Mouse (Mus musculus) monocyte, adult 5-6 weeks (primary cell): ENCODE results near the gene Pnldc1. TPM values are rescaled to one million over a fixed set of nuclear protein-coding genes. Genes with fewer than 3 reads are reported as not detected.
A peak's percentile ranks its signal among the peaks of the same experiment; 100 is the strongest.
"Not testable (repeated sequence)": the region's sequence is repeated elsewhere in the genome, so short reads cannot be mapped to it uniquely, and the experiment has no call there.

Experiments used
- ATAC-seq: fragments of 153-309, 156-312 bp; replicated peaks from 2 replicates; pipeline ENCODE4 v1.8.0; 2017; ENCODE audit warnings: mild to moderate bottlenecking; ENCODE audit not compliant: low TSS enrichment, insufficient number of reproducible peaks, severe bottlenecking, poor library complexity, low FRiP score
- total RNA-seq: library from RNA; stranded (forward); fragments of 200-1000, 200-491, 200-594 nt; gene quantifications from 3 replicates; pipeline ENCODE4 v1.2.3, GENCODE M21; 2017

Pnldc1 gene
- total RNA-seq, result 1.1 TPM in 1 of 3 replicates, not detected in the others

- ATAC-seq, result no peak
These were observed at the start of gene Pnldc1 for GRCm38 (mm10) chr17:12909361-12910280. Gene Pnldc1, minus strand, starts transcription at chr17:12910230.

- not testable (repeated sequence) for ATAC-seq
These were observed 49.3 kb upstream of the Pnldc1 start for GRCm38 (mm10) chr17:12959377-12959776.

- no peak for ATAC-seq
These were observed 46.6 kb upstream of the Pnldc1 start for GRCm38 (mm10) chr17:12956664-12957063.

- no peak for ATAC-seq
These were observed 39.6 kb upstream of the Pnldc1 start for GRCm38 (mm10) chr17:12949669-12950068.

GRCm38 (mm10) chr17:12942459-12943162 is 32.6 kb upstream of the Pnldc1 start:
- ATAC-seq, result no peak

GRCm38 (mm10) chr17:12941543-12942260 is 31.7 kb upstream of the Pnldc1 start:
- no peak for ATAC-seq

- ATAC-seq, result 0 out of 2 replicates have a peak, but pooled peaks have one; percentile 16
These were observed 30.2 kb upstream of the Pnldc1 start, which contains the start of gene Acat3 for GRCm38 (mm10) chr17:12940151-12940805. Gene Acat3, minus strand, starts transcription at chr17:12940600.

- peak; percentile 40; the same call in 1 of the 2 replicates for ATAC-seq
These were observed 29.5 kb upstream of the Pnldc1 start for GRCm38 (mm10) chr17:12939377-12940148.

- ATAC-seq, result no peak
These were observed 28.0 kb upstream of the Pnldc1 start for GRCm38 (mm10) chr17:12938077-12938476.

- ATAC-seq, result no peak
These were observed 27.5 kb upstream of the Pnldc1 start for GRCm38 (mm10) chr17:12937412-12937970.

- no peak for ATAC-seq
These were observed 25.7 kb upstream of the Pnldc1 start for GRCm38 (mm10) chr17:12935719-12936118.

GRCm38 (mm10) chr17:12931576-12931975 is 21.5 kb upstream of the Pnldc1 start:
- ATAC-seq, result not testable (repeated sequence)

GRCm38 (mm10) chr17:12925703-12926180 is 15.7 kb upstream of the Pnldc1 start:
- no peak for ATAC-seq

- ATAC-seq, result no peak
These were observed 15.0 kb upstream of the Pnldc1 start for GRCm38 (mm10) chr17:12925001-12925400.

GRCm38 (mm10) chr17:12921073-12921472 is 11.0 kb upstream of the Pnldc1 start:
- peak; percentile 58 for ATAC-seq

GRCm38 (mm10) chr17:12916588-12917380 is 6.8 kb upstream of the Pnldc1 start:
- ATAC-seq, result peak; percentile 20; the same call in 1 of the 2 replicates
